Mouse (Mus musculus): ENCODE measurements around the gene Slc39a3.
"Not testable (repeated sequence)": the region's sequence is repeated elsewhere in the genome, so short reads cannot be mapped to it uniquely, and the experiment has no call there.

Slc39a3 gene

DNA sequence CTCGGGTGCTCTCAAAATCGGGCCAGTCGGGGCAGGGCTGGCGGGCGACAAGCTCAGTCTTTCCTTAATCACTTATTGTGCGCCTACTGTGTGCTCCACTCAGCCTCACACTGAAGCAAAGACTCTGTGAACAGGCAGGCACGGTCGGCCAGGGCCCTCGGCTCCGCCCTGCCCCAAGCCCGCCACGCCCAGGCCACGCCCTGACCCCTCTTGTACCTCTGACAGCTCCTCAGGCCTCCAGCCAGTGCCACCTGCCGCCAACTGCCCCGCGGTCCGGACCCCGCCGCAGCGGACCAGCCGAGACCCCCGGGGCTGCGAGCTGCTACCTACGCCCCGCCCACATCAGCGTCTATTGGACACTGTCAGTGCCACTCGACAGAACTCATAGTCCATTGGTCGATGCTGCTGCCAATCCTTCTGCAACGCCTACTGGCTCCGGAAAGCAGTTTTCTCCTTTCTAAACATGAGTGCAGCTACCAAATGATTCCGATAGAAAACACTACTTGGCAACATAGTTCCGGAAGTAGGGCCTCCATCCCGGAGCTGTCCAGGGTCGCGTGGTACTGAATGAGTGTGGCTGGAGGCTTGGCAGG lies at the start of gene Slc39a3:
Gene Slc39a3, minus strand, starts transcription at position 439 of the 593 bp plus-strand sequence.
- DNase-seq, result peak; percentile 99

DNA sequence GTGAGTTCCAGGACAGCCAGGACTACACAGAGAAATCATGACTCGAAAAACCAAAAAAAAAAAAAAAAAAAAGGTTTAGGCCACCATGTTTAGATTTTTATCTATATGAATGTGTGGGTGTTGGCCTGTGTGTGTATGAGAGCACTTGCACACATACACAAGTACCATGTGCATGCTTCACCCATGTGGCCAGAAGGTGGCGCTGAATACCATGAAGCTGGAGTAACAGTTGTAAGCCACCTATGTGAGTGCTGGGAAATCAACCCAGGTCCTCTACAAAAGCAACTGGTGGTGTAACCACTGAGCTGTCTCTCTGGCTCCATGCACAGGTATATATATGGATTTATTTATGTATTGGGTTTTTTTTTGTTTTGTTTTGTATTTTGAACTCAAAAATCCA lies 49.8 kb upstream of the Slc39a3 start:
- no peak for DNase-seq

DNA sequence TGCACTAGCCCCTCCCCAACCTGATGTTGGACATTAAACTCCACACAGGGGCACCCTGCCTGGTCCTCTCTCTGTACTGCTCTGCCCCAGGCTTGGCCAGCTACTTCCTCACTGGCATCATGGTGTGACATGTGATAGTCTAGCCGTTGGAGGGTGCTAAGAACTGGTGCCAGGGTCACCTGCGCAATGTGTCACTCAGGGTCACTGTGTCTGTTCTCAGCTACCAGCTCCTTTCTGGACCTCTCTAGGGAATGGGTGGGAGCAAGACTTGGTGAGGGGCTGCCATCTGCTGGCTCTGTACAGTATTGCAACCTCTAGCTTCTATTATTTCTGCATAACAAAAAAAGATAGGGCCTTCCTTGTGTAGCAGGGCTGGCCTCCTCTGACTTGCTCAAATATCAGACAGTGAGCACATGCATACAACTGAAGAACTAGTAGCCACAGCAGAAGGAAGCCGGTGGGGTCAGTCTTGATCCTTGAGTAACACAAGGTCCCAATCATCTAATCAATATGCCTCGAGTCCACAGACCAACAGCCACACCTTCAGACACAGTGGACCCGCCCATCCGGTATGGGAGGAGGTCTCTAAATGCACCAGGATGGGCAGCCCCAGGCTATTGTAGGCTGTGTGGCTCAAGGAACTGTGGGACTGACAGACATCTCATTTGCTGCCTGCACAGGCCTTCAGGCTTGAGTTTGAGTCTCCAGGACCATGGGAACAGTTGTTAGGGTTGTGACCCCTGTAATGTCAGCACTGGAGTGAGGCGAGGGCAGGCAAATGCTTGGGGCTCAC lies 45.1 kb upstream of the Slc39a3 start:
- DNase-seq, result peak; percentile 73

DNA sequence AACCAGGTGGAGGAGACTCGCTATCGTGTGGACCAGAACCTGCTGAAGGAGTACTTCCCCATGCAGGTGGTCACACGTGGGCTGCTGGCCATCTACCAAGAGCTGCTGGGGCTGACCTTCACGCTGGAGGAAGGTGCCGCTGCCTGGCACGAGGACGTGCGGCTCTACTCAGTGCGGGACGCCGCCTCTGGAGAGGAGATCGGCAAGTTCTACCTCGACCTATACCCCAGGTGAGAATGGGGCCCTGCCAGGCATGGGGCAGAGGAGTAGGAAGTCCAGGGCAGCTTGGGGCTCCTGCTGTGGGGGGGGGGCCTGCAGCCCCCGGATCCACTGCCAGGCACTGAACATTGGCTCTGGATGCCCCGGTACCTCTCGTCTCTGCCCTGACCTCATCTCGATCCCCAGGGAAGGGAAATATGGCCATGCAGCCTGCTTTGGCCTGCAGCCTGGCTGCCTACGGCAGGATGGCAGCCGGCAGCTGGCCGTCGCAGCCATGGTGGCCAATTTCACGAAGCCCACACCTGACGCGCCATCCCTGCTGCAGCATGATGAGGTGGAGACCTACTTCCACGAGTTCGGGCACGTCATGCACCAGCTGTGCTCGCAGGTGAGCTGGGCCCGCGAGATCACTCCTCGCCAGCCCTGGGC lies 42.9 kb upstream of the Slc39a3 start:
- no peak for DNase-seq

DNA sequence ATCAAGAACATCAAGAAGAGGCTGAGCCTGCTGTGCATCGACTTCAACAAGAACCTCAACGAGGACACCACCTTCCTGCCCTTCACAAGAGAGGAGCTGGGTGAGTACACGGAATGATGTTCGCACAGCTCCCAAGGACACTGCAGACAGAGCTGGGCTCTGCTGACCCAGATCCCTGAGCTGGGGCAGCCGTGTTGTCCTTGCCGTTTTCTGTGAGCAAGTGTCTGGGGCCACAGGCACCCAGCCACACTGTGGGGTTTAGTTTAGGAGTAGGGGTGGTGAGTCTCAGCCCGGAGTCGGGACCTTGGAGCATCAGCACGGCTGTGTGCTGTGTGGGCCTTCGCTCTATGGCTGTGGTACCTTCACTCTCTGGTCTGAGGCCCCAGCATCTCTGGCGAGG lies 40.7 kb upstream of the Slc39a3 start:
- no peak for DNase-seq

DNA sequence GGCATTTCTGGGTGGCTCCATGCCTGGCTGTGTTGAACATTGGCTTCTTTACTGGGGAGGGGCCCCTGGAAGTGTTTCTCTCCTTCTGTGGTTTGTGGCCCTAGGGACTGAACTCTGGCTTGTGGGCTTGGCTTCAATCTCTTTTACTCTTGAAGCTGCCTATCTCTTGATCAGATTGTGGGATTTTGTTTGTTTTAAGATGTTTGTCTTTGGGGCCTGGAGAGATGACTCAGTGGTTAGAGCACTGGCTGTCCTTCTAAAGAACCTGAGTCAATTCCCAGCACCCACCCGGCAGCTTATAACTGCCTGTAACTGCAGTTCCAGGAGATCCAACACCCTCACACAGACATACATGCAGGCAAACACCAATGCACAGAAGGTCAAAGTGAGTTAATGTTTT lies 39.1 kb upstream of the Slc39a3 start:
- DNase-seq, result no peak

DNA sequence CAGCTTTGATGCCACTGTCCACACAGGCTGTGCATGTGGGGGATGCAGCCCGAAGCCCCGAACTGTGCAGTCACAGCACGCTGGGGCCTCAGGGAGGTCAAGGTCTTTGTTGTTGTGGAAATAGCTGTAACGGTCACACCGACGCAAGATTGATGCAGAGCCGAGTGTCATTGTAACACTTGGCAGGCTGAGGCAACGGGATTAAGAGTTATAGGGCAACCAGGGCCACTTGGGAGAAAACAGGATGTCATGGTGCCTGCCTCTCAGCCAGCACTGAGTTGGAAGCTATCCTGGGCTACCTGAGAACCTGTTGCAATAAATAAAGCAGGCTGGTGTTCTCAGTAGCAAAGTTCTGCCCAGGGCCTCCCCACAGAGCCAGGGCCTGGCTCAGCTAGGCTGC lies 38.5 kb upstream of the Slc39a3 start:
- DNase-seq, result no peak

DNA sequence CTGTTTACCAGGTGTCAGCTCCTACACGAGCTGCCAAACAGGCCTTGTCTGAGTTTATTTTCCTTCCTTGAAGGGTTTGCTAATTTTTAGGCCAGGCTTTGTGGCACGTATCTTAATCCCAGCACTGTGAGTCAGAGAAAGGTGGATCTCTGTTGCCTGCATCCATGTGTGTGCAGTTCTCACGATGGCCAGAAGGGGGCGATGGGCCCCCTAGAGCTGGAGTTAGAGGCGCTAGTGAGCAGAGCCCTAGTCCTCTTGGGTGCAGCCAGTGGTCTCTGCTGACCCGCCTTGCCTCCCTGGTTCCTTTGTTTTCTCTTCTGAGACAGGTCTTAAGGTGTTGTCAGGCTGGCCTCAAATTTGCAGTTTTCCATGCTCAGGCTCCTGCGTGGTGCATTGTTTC lies 36.2 kb upstream of the Slc39a3 start:
- DNase-seq, result no peak

DNA sequence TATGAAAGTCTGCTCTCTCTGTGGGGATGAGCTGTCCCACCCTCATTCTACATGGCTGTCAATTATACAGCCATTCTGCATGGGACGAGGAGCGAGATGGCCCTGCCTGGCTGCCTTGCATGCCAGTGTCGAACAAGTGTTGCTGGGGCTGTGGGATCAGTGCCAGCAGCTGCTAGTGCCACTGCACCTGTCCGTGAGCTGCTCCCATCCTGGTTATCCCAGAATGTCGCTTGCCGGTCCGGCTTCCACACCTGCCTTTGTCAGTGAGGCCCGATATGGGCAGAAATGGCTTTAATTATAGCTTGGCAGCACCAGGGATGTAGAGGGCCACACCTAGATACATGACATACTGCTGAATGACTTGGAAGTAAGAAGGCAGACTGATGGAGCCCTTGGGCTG lies 35.1 kb upstream of the Slc39a3 start:
- DNase-seq, result no peak

DNA sequence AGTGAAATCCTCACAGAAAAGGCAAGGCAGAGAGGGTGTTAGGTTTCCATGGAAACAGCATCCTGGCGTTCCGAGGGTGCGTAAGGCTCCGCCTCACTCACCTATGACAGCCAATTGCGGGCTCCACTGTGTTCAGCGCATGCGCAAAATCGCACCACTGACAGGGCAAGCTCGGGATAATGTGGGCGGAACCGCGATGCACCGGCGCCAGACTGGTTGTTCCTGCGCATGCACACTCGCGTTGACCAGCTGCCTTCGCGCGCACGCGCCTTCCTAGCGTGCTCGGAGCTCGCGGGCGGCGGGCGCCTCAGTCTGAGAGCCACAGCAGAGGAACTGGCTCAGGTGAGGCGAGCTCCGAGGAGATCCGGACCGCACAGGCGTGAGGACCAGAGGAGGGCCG lies 32.6 kb upstream of the Slc39a3 start, which contains the start of gene Thop1:
Gene Thop1, plus strand, starts transcription at position 200 of the 400 bp plus-strand sequence.
- peak; percentile 98 for DNase-seq

DNA sequence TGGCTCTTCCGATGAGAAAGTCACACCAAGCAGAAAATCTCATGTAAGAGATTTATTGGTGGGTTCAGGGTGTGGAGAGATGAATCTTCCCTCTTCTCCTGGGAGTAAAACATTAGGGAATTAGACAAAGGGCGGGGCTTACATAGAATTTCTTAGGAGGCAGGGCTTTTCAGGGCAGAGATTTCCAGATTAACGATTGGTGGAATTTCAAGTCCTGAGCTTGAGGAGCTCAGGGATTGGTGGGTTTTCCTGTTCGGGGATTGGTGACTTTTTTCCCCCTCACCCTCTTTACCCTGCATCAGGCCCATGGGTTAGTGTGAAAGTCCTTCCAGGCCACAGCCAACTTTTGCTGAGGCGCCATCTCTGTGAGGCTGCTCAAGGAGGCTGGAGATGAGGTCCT lies 31.5 kb upstream of the Slc39a3 start:
- DNase-seq, result no peak

DNA sequence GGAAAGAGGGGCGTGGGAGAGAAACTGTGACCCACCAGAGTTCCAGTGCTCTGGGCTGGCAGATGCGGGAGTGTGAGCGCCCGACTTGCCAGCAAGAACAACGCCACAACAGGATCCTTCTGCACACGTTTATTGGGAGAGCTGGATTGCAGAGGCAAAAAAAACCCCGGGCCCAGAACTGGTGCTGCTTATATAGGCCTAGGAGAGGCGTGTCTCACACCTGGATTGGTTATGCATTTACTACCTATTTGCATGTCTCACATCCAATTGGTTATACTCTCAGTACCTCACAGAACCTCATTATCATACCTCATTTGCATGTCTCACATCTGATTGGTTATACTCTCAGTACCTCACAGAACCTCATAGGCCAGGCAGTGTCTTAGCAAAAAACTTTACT lies 27.3 kb upstream of the Slc39a3 start:
- DNase-seq, result not testable (repeated sequence)

DNA sequence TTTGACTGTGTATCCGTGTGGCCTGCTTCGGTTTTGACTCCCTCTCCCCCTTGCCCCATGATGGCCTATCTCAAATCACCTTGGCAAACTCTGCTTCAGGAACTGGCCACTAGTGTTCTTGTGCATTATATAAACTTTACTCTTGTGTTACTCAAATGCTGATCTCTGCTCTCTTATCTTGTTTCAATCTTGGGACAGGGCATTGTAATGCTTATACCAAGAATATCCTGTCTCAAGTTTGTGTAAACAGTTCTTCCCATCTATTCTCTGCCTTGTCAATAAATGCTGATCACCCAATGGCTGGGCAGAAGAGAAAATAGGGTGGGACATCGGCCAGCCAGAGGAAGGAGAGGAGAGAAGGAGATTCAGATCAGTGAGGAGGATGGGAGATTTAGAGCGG lies 25.5 kb upstream of the Slc39a3 start:
- no peak for DNase-seq

DNA sequence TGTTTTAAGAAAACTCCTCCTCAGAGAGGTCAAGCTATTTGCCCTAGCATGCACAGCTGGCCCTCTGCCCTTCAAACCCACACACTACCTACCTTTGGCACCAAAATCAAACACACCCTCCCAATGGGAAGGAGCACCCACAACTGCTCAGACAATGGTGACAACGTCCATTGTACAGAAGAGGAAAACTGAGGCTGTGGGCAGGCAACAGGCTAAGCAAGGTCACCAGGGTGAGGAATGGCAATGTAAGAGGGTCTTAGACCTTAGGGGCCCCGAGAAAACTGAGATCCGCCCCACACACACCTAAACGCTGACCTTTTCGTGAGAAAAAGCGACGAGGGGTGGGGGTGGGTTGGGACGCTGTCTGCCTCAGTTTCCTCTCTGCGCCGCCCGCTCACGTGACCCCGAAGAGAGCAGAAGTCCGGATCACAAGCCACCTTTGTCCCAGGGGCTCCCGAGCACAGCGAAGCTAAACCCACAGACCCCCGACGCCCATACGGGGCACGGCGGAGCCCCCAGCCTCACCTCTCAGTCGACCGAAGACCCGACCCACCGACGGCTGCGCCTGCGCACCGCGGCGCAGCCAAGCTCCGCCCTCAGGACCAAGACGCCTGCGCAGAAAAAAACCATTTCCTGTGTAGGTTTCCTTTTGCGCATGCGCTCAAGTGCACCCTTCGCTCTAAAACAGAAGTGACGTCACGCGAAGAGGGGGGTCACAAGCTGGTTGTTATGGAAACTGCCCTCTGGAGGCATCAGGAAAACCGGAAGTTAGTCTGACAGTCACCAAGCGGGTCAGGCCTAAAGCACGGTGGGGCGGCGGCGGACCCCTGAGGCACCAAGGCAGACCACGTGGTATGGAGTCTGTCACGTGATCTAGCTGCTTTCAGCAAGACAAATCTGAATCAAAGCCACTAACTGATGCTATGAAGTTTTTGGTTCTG lies 22.6 kb upstream of the Slc39a3 start, which contains the start of gene Sgta:
Gene Sgta, minus strand, starts transcription at position 579 of the 941 bp plus-strand sequence.
- peak; percentile 99 for DNase-seq

DNA sequence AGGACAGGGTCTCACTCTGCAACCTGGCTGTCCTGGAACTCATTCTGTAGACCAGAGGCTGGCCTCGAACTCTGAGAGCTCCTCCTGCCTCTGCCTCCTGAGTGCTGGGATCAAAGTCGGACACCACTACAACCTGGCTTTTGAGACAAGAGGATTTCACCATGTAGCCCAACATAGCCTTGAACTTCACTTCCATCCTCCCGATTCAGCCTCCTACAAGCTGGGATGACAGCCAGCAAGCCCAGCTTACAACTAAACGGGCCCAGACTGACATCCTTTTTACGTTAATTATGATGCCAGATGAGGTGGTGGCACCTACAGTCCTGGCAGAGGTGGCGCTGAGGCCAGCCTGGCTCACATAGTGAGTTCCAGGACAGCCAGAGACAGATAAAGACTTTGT lies 21.7 kb upstream of the Slc39a3 start:
- no peak for DNase-seq

DNA sequence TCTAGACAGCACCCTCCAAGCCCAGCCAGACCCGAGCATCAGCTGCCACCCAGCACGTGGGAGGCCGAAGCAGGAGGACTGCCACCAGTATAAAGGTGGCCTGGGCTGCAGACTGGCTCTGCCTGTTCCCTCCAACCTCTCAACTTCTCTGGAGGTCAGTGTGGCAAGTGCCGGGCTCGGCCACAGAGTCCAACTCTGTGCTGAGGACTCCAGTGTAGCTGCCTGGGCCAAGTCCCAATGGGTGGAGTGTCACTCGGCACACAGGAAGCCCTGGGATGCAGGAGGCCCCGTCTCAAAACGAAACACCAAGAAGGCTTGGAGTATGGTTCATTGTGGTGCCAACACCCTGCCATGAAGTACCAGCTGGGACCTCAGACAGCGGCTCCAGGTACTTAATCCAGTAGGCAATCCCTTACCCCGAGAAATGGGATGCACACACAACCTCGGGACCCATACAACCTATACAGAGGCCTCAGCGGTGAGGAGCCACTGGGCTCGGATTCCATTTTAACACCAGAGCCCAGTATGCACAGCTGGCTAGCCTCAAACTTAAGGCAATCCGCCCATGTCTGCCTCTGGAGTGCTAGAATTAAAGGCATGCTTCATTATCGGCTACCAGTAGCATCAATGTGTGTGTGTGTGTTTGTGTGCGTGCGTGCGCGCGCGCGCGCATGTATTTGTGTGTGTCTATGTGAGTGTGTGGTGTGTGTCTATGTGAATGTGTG lies 20.3 kb upstream of the Slc39a3 start:
- DNase-seq, result no peak

DNA sequence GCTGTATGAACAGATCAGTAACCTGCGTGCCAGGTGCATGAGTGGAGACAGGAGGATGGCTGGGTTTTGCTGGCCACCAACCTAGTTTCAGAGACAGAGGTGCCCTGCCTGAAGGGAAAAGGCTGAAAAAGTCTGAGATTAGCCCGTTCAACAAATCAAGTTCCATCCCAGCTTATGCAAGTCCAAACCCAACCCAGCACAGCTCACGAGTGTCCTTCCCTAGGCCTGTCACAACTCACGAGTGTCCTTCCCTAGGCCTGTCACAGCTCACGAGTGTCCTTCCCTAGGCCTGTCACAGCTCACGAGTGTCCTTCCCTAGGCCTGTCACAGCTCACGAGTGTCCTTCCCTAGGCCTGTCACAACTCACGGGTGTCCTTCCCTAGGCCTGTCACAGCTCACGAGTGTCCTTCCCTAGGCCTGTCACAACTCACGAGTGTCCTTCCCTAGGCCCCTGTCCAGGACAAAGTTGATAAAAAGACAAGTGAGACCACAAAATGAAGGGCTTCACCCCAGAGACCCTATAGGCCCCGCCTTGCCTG lies 18.6 kb upstream of the Slc39a3 start:
- not testable (repeated sequence) for DNase-seq

DNA sequence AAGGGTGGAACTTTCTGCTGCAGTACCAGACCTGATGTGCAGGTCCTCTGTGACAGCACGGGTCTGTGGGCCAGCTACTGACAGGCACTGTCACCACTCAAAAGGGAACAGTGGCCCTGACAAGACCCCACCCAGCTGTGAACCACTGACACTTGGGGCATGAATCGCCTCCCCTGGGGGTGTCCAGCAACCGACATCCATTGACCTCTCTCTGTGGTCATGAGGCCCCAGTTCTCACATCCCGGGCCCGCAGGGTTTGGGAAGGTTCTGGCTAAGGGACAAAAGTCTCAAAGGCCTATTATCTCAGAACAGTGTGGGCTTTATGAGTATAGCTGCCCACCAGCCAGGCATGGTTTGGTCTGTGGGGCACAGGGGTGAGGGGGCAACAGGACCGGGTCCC lies 17.9 kb upstream of the Slc39a3 start:
- no peak for DNase-seq

DNA sequence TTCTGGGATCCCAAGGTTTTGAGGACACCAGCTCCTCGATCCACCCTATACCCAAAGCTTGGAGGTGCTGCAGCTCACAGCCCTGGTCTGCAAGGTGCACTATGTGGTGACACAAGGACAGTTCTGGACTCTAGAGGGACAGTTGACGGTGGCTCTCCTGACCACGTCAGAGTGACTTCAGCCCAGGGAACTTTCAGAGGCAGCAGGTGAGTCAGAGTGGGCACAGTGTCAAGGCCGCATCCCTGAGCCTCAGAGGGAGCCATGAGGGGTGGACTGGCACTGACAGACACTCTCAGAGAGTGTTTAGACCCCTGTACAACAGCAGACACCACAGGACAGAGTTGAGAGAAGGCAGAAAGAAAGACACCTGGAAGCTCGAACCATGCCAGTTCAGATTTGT lies 15.4 kb upstream of the Slc39a3 start:
- DNase-seq, result no peak

DNA sequence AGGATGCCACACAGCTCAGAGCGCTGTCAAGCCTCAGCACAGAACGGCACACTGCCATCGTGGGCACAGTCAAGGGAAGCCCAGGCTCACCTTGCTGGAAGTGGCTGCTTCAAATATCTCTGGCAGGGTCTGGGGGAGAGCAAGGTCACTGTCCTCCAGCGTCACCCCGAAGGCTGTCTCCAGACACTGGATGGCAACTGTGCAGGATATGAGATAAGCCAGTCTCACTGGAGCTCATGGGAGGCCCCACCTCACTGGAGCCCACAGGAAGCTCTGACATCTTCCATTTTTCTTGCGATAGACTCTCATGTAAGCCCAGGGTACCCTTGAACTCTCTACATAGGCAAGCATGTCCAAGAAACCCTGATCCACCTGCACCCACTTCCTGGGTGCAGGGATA lies 13.9 kb upstream of the Slc39a3 start:
- no peak for DNase-seq

DNA sequence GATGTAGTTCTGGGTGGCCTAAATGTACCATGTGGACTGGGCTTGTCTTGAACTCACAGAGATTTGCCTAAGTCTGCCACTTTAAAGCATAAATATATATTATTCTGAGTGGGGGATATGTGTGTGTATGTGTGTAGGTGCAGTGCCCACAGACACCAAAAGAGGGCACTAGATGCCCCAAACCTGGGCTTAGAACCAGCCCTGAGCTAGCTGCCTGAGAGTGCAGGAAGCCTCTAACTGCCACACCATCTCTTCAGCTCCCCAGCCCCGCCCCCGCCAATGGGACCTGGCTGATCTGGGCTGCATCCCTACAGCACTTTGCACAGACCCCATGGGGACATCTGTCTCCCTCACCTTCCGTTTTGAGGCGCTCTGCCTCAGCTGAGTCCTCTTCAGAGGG lies 13.4 kb upstream of the Slc39a3 start:
- DNase-seq, result no peak

DNA sequence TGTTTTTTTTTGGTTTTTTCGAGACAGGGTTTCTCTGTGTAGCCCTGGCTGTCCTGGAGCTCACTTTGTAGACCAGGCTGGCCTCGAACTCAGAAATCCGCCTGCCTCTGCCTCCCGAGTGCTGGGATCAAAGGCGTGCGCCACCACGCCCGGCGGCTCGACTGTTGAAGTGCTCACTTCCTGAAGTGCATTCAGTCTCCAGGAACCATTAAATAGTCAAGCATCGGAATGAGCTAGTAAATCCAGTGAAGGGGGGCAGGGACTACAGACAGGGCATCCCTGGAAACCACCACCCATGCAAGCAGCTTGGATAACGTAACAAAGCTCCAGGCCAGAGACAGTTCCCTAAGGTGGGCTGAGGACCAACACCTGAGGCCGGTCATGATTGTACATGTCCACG lies 8.0 kb upstream of the Slc39a3 start:
- DNase-seq, result not testable (repeated sequence)

All from cerebellum, adult 11 months (tissue).